Mouse (Mus musculus) liver, postnatal 0 days (tissue): Measurements from ENCODE around the gene Kif2c. TPM values are rescaled to one million over a fixed set of nuclear protein-coding genes. Genes with fewer than 3 reads are reported as not detected.

Source experiments
- ATAC-seq: fragments of 200-750 bp; cut with Nextera tagmentation; 2 replicates; pipeline ENCODE4 v1.8.0; 2017; ENCODE audit warnings: mild to moderate bottlenecking, moderate library complexity
- DNase-seq: peaks from one replicate; pipeline ENCODE4 v3.0.0-alpha.2; 2016
- H3K27ac ChIP-seq: fragments of 300-500 bp; sonication (generic); 2 replicates; pipeline ENCODE4 v1.5.1; 2014; ENCODE audit warnings: antibody characterized with exemption, moderate library complexity, mild to moderate bottlenecking, low read depth
- H3K27me3 ChIP-seq: fragments of 300-500 bp; sonication (generic); 2 replicates; pipeline ENCODE4 v1.6.1; 2014; ENCODE audit warnings: low read length, control low read depth, mixed read lengths; ENCODE audit not compliant: insufficient read depth
- H3K36me3 ChIP-seq: fragments of 300-500 bp; sonication (generic); replicated peaks from 2 replicates; pipeline ENCODE4 v1.6.1; 2014; ENCODE audit warnings: mild to moderate bottlenecking, control low read depth, low read length, moderate library complexity, mixed read lengths; ENCODE audit not compliant: insufficient read depth
- H3K4me1 ChIP-seq: fragments of 300-500 bp; sonication (generic); 2 replicates; pipeline ENCODE4 v1.6.1; 2014; ENCODE audit warnings: antibody characterized with exemption, mild to moderate bottlenecking, control low read depth; ENCODE audit not compliant: insufficient read depth
- H3K4me2 ChIP-seq: fragments of 300-500 bp; sonication (generic); 2 replicates; pipeline ENCODE4 v1.6.1; 2014; ENCODE audit warnings: low read depth, mild to moderate bottlenecking, low read length, moderate library complexity, mixed read lengths
- H3K4me3 ChIP-seq: fragments of 300-500 bp; sonication (generic); 2 replicates; pipeline ENCODE4 v1.5.1; 2014; ENCODE audit warnings: low read depth, low read length
- H3K9ac ChIP-seq: fragments of 300-500 bp; sonication (generic); replicated peaks from 2 replicates; pipeline ENCODE4 v1.6.1; 2014; ENCODE audit warnings: mild to moderate bottlenecking, moderate library complexity
- H3K9me3 ChIP-seq: fragments of 300-500 bp; sonication (generic); 2 replicates; pipeline ENCODE4 v1.6.1; 2016; ENCODE audit warnings: mild to moderate bottlenecking, control low read depth, low read length, mixed read lengths
- CTCF ChIP-seq: sonication (generic); IDR thresholded peaks from 2 replicates; pipeline ENCODE4 v1.5.1; 2016; ENCODE audit warnings: antibody characterized with exemption, low read depth
- EP300 ChIP-seq: IDR thresholded peaks from 2 replicates; pipeline ENCODE4 v1.6.1; 2016; ENCODE audit warnings: antibody characterized with exemption, low read depth, mild to moderate bottlenecking
- WGBS: fragments of 180-500 bp; shearing (Covaris S2); extraction: QIAGEN DNeasy Blood & Tissue Kit; methylation state at CpG from one replicate; pipeline ENCODE4 v1.1.7; 2014; ENCODE audit not compliant: insufficient replicate concordance; 5-methylcytosine and 5-hydroxymethylcytosine counted together
- polyA plus RNA-seq: library from polyadenylated mRNA; unstranded; fragments of >200 nt; fragmentation: Nextera tagmentation; extraction: Ambion mirVana; gene quantifications from 2 replicates; pipeline ENCODE4 v1.2.1, GENCODE M21; 2015

Gene Kif2c
- polyA plus RNA-seq, 1 experiment from 2014 or later: 11.8 TPM

DNA sequence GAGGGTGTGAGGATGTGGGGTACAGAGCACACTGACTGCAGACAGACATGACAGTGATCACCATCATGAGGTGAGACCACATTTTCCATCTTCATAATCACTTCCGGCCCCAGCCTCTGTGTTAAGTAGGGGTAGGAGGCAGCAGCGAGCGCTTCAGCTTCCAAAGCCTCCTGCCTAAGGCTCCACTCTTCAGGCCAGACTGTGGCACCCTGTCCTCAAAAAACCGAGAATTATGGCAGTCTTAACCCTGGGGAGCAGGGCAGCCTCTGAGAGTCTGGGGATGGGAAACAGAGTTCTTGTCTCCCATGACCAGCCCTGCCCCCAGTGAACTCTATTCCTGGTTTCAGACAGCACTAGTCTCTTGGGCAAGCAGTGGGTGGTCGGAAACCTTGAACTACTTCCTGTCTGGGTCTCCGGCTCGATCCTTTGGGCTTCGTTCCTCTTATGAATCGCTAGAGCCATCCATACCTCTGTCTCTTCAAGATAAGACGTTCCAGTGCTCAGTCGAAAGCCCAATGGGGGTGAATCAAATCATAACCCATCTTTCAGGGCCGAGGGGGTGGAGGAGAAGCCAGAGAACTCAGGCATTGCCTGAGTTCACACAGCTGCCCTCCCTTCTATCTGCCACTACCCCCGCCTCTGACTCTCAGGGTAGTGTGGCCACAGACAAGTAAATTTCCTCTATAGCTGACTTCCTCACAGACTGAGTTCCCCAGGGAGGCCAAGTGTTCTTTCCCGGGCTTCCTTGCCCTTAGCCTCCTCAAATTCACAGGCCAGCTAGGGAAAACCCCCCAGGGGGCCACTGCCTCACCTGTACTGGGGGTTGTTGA lies 57.7 kb downstream of the Kif2c start:
- no peak; the same call in 1 of the 2 replicates for TF ChIP-seq EP300
- TF ChIP-seq CTCF: 0 out of 2 replicates have a peak, but pooled peaks have one; percentile 5
- Histone ChIP-seq H3K27me3 (no peaks in the 10 kb centered on the region), H3K4me2 (peak overlapping the region; percentile 47), H3K4me1 (peaks cover 43% of the 10 kb centered on the region), H3K36me3 (peaks cover 16% of the 10 kb centered on the region), H3K4me3 (0 out of 2 replicates have a peak overlapping the region, but pooled peaks have one; percentile 9), H3K9me3 (no peaks in the 10 kb centered on the region), H3K27ac (peak overlapping the region; percentile 89), H3K9ac (0 out of 2 replicates have a peak overlapping the region, but pooled peaks have one; percentile 24)
- 23% methylated on average over 14 of the region's 14 CpGs for WGBS
- DNase-seq: peak; percentile 62
- no peak for ATAC-seq

DNA sequence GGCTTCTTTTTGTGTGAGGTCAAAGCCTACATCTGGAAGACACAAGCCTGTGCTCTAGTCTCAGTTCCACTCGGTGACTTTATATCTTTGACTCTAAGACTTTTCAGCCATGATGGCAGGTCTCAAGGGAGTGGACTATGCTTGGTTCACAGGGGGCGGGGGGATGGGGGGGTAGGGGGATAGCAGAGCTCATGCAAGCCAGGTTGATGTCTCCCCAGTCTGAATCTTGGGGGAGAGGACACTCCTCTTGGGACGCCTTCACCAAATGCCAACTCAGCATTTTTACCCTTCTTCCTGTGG lies 58.3 kb downstream of the Kif2c start:
- Histone ChIP-seq H3K4me2 (peak overlapping the region; percentile 47), H3K4me3 (no peak overlapping the region), H3K27ac (peak overlapping the region; percentile 89), H3K27me3 (no peaks in the 10 kb centered on the region), H3K36me3 (peaks cover 14% of the 10 kb centered on the region), H3K4me1 (peaks cover 45% of the 10 kb centered on the region), H3K9ac (no peak overlapping the region), H3K9me3 (no peaks in the 10 kb centered on the region)
- 51% methylated on average over 3 of the region's 3 CpGs for WGBS
- no peak for TF ChIP-seq EP300
- no peak for TF ChIP-seq CTCF
- no peak for DNase-seq
- ATAC-seq: no peak

DNA sequence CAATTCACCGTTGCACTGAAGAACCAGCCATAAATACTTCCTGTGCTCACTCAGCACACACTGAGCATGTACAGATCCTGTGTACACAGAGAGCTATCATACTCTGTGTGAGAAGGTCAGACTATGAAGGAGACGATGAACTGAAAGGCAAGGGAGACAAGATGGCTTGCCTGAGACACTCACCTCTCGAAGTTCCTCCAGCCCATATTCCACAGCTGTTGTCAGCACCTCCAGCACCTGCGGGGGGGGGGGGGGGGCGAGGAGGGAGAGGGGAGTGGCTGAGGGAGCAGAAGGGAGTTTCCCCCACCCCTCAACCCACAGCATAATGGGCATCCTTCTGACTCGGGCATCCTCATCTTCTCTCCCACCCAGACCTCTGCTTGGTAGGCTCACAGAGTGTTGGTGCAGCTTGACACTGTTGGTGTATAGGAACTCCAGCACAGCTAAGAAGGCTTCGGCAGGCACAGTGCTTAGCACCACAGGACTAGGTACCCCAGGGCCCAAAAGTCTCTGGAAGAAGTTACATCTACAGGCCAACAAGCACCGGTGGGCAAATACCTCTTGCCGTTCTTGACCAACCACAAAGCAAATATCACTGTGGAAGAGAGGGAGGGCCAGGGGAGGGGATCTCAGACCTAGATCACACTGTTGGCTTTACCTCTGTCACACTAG lies 58.8 kb downstream of the Kif2c start:
- peaks cover 45% of the 10 kb centered on the region for H3K4me1 ChIP-seq
- no peak for DNase-seq
- ATAC-seq: no peak

DNA sequence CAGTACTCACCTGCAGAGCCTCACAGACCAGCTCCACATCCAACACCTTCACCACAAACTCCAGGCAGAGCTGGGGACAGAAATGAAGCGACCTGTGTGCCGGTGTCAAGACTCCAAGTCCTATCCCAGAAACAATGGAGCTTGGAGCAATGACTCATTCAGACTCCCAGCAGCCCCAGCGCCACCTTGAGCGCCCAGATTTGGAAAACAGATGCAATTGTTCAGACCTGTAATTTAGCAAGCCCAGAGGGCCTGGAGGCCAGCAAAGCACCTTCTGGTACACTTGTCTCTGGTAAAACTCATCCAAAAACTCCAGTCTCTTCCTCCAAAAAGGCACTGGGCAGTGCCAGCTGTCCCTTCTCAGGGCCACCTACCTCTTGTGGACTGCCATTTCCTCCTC lies 60.2 kb downstream of the Kif2c start:
- TF ChIP-seq EP300 (no peak), CTCF (no peak)
- 76% methylated on average over 4 of the region's 4 CpGs for WGBS
- Histone ChIP-seq H3K4me3 (no peak overlapping the region), H3K36me3 (no peaks in the 10 kb centered on the region), H3K9me3 (no peaks in the 10 kb centered on the region), H3K9ac (no peak overlapping the region), H3K27ac (no peak overlapping the region), H3K4me1 (peaks cover 42% of the 10 kb centered on the region), H3K27me3 (no peaks in the 10 kb centered on the region), H3K4me2 (no peak overlapping the region)
- ATAC-seq (no peak), DNase-seq (no peak)

More for the DNA sequence above, 58.8 kb downstream of the Kif2c start:
- Histone ChIP-seq H3K4me2 (peak overlapping the region; percentile 47; the same call in 1 of the 2 replicates), H3K4me3 (no peak overlapping the region), H3K27me3 (no peaks in the 10 kb centered on the region), H3K27ac (peak overlapping the region; percentile 89; the same call in 1 of the 2 replicates), H3K9ac (no peak overlapping the region), H3K36me3 (peaks cover 9% of the 10 kb centered on the region), H3K9me3 (no peaks in the 10 kb centered on the region)
- TF ChIP-seq EP300 (no peak), CTCF (no peak)
- 59% methylated on average over 7 of the region's 9 CpGs for WGBS

DNA sequence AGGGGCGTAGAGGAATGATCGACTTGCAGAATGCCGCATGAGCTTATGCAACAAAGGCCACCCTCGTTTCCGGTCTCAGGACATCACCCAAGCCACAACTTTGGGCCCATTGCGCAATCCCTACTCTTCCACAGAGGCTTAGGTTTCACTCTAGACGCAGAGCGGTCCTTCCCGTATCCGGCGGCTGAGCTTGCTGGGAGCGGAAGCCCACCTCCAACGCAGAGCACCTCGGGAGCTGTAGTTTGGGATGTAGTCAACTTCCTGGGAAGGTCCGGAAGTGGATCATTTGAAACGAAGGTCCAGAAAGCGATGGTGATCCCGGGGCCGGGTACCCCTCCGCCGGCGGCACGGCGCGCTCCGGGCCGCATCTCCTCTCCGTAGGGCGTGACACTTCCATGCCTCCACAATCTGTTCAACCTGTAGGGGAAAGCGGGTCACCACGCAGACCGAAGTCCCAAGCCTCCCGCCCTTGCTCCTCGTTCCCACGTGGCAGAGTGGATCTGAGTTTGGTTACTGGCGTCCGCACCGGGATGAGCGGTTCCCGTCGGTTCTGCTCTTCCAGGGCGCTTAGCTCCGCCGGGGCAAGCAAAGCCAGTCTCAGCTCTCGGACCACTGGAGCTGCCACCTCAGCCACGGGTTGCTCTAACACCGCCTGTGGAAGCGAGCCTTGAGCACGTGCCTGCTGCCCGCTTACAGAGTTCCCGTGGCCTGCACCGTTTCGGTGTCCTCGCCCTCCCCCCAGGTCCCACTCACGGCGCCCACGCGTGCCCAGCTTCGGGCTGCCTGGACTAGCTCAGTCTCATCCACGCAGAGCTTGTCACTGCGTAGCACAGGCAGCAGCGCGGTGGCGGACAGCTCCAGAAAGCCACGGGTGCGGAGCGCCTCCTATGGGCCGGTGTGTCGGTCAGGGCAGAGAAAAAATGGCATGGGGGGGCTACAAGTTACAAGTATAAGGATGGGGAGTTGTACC lies 61.7 kb downstream of the Kif2c start:
- H3K4me1 ChIP-seq: peaks cover 30% of the 10 kb centered on the region
- peak; percentile 92 for ATAC-seq
- DNase-seq: peak; percentile 93
- TF ChIP-seq EP300 (peak; percentile 92), CTCF (peak; percentile 97)
- H3K4me2 ChIP-seq: peak overlapping the region; percentile 93
- peak overlapping the region; percentile 77; the same call in 1 of the 2 replicates for H3K27ac ChIP-seq
- under 1% methylated on average over 69 of the region's 69 CpGs for WGBS
- H3K9me3 ChIP-seq: no peaks in the 10 kb centered on the region
- H3K27me3 ChIP-seq: no peaks in the 10 kb centered on the region
- peak overlapping the region; percentile 59 for H3K4me3 ChIP-seq
- H3K9ac ChIP-seq: peak overlapping the region; percentile 71
- no peaks in the 10 kb centered on the region for H3K36me3 ChIP-seq

DNA sequence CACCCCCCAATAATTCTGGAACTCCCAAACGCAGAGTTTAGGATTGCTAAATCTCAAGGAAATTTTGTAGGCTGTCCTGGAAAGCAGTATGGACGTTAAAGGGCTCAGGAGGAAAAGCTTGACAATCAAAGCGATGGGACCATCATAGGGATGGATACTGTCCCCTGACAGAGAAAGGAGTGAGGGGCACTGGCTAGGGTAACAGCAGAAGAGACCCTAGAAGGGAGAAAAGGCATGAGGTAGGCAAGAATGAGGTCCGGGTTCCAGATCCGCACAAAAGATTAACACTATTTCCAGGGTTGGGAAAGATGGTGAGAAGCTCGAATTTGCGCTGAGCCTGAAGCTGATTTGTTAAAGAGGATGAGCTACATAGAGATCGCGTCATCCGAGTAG lies 62.4 kb downstream of the Kif2c start:
- Histone ChIP-seq H3K36me3 (no peaks in the 10 kb centered on the region), H3K9me3 (no peaks in the 10 kb centered on the region), H3K9ac (peak overlapping the region; percentile 51), H3K27ac (peak overlapping the region; percentile 77), H3K27me3 (no peaks in the 10 kb centered on the region), H3K4me1 (peaks cover 23% of the 10 kb centered on the region), H3K4me3 (peak overlapping the region; percentile 59), H3K4me2 (peak overlapping the region; percentile 93)
- DNase-seq (no peak), ATAC-seq (no peak)
- WGBS: 5% methylated on average over 10 of the region's 10 CpGs
- no peak for TF ChIP-seq EP300
- TF ChIP-seq CTCF: no peak
